Mouse (Mus musculus) midbrain, embryonic 14.5 days (tissue): Measurements from ENCODE around the gene Taf3. TPM values are rescaled to one million over a fixed set of nuclear protein-coding genes. Genes with fewer than 3 reads are reported as not detected.

Source experiments
- ATAC-seq: fragments of 200-750 bp; cut with Nextera tagmentation; 2 replicates; pipeline ENCODE4 v1.8.0; 2017; ENCODE audit warnings: moderate number of reproducible peaks, moderate library complexity; ENCODE audit not compliant: low FRiP score, low TSS enrichment
- DNase-seq: peaks from one replicate; pipeline ENCODE4 v3.0.0-alpha.2; 2015
- H3K27ac ChIP-seq: fragments of 300-500 bp; sonication (generic); replicated peaks from 2 replicates; pipeline ENCODE4 v1.5.1; 2014; ENCODE audit warnings: mild to moderate bottlenecking, low read depth, low read length, moderate library complexity
- H3K27me3 ChIP-seq: fragments of 300-500 bp; sonication (generic); 2 replicates; pipeline ENCODE4 v1.6.1; 2014; ENCODE audit warnings: low read length, control low read depth, mixed read lengths; ENCODE audit not compliant: control insufficient read depth, insufficient read depth
- H3K36me3 ChIP-seq: fragments of 300-500 bp; sonication (generic); 2 replicates; pipeline ENCODE4 v1.6.1; 2014; ENCODE audit warnings: low read length, control low read depth; ENCODE audit not compliant: control insufficient read depth, insufficient read depth
- H3K4me1 ChIP-seq: fragments of 300-500 bp; sonication (generic); 2 replicates; pipeline ENCODE4 v1.6.1; 2014; ENCODE audit warnings: mild to moderate bottlenecking, antibody characterized with exemption, low read length, control low read depth; ENCODE audit not compliant: control insufficient read depth, insufficient read depth
- H3K4me2 ChIP-seq: fragments of 300-500 bp; sonication (generic); 2 replicates; pipeline ENCODE4 v1.6.1; 2014; ENCODE audit warnings: mild to moderate bottlenecking, low read length, moderate library complexity
- H3K4me3 ChIP-seq: fragments of 300-500 bp; sonication (generic); replicated peaks from 2 replicates; pipeline ENCODE4 v1.5.1; 2014; ENCODE audit warnings: low read depth, low read length
- H3K9ac ChIP-seq: fragments of 300-500 bp; sonication (generic); replicated peaks from 2 replicates; pipeline ENCODE4 v1.6.1; 2014; ENCODE audit warnings: mild to moderate bottlenecking, low read length, moderate library complexity
- H3K9me3 ChIP-seq: fragments of 300-500 bp; sonication (generic); 2 replicates; pipeline ENCODE4 v1.6.1; 2016; ENCODE audit warnings: low read length, control low read depth, mixed read lengths; ENCODE audit not compliant: control insufficient read depth
- WGBS: fragments of 180-500 bp; shearing (Covaris S2); extraction: QIAGEN DNeasy Blood & Tissue Kit; methylation state at CpG from one replicate; pipeline ENCODE4 v1.1.7; 2014; 5-methylcytosine and 5-hydroxymethylcytosine counted together
- polyA plus RNA-seq: library from polyadenylated mRNA; unstranded; fragments of >200 nt; fragmentation: Nextera tagmentation; extraction: Ambion mirVana; gene quantifications from 2 replicates; pipeline ENCODE4 v1.2.1, GENCODE M21; 2014

Taf3 gene
- polyA plus RNA-seq, 1 experiment from 2014 or later, result 16.4 TPM

- no peaks in the 10 kb centered on the region for H3K9me3 ChIP-seq
- 5% methylated on average over 12 of the region's 12 CpGs for WGBS
- 0 out of 2 replicates have a peak, but pooled peaks cover 9% of the 10 kb centered on the region for H3K36me3 ChIP-seq
- H3K4me1 ChIP-seq, result peaks cover 1% of the 10 kb centered on the region; the same call in 1 of the 2 replicates
- H3K9ac ChIP-seq, result peak overlapping the region; percentile 72
- H3K4me3 ChIP-seq, result peak overlapping the region; percentile 45
- ATAC-seq (no peak), DNase-seq (peak; percentile 39)
- H3K4me2 ChIP-seq, result peak overlapping the region; percentile 65
- H3K27ac ChIP-seq, result peak overlapping the region; percentile 87
- H3K27me3 ChIP-seq, result peaks cover 83% of the 10 kb centered on the region
Observed at GRCm38 (mm10) chr2:9875676-9876357, 172.6 kb downstream of the Taf3 start.

- Histone ChIP-seq H3K36me3 (0 out of 2 replicates have a peak, but pooled peaks cover 9% of the 10 kb centered on the region), H3K27me3 (peaks cover 79% of the 10 kb centered on the region), H3K9me3 (no peaks in the 10 kb centered on the region), H3K4me3 (peak overlapping the region; percentile 45), H3K4me1 (no peaks in the 10 kb centered on the region), H3K4me2 (peak overlapping the region; percentile 65), H3K27ac (peak overlapping the region; percentile 87), H3K9ac (peak overlapping the region; percentile 72)
- 1% methylated on average over 4 of the region's 4 CpGs for WGBS
- ATAC-seq (no peak), DNase-seq (peak; percentile 45)
Observed at GRCm38 (mm10) chr2:9875220-9875619, 173.2 kb downstream of the Taf3 start.

GRCm38 (mm10) chr2:9874467-9875219, 173.8 kb downstream of the Taf3 start:
- Histone ChIP-seq H3K4me3 (peak overlapping the region; percentile 45), H3K36me3 (0 out of 2 replicates have a peak, but pooled peaks cover 9% of the 10 kb centered on the region), H3K27ac (peak overlapping the region; percentile 87), H3K27me3 (peaks cover 74% of the 10 kb centered on the region), H3K9me3 (no peaks in the 10 kb centered on the region), H3K9ac (peak overlapping the region; percentile 72), H3K4me2 (peak overlapping the region; percentile 65), H3K4me1 (no peaks in the 10 kb centered on the region)
- WGBS, result 2% methylated on average over 39 of the region's 39 CpGs
- DNase-seq, result peak; percentile 22
- no peak for ATAC-seq

- ATAC-seq (no peak), DNase-seq (no peak)
- Histone ChIP-seq H3K4me2 (peak overlapping the region; percentile 65), H3K4me1 (no peaks in the 10 kb centered on the region), H3K36me3 (0 out of 2 replicates have a peak, but pooled peaks cover 9% of the 10 kb centered on the region), H3K27ac (peak overlapping the region; percentile 87), H3K9me3 (no peaks in the 10 kb centered on the region), H3K9ac (peak overlapping the region; percentile 72), H3K27me3 (peaks cover 67% of the 10 kb centered on the region), H3K4me3 (peak overlapping the region; percentile 45)
- 9% methylated on average over 2 of the region's 2 CpGs for WGBS
Observed at GRCm38 (mm10) chr2:9873757-9874156, 174.6 kb downstream of the Taf3 start.

- peak overlapping the region; percentile 45 for H3K4me3 ChIP-seq
- no peaks in the 10 kb centered on the region for H3K9me3 ChIP-seq
- DNase-seq (peak; percentile 35), ATAC-seq (no peak)
- H3K27ac ChIP-seq, result peak overlapping the region; percentile 87
- 0 out of 2 replicates have a peak, but pooled peaks cover 9% of the 10 kb centered on the region for H3K36me3 ChIP-seq
- H3K4me2 ChIP-seq, result peak overlapping the region; percentile 65
- peak overlapping the region; percentile 72 for H3K9ac ChIP-seq
- no peaks in the 10 kb centered on the region for H3K4me1 ChIP-seq
- H3K27me3 ChIP-seq, result peaks cover 61% of the 10 kb centered on the region
- WGBS, result 2% methylated on average over 12 of the region's 12 CpGs
Observed at GRCm38 (mm10) chr2:9872682-9873081, 175.7 kb downstream of the Taf3 start.

- ATAC-seq, result no peak
- H3K9ac ChIP-seq, result peak overlapping the region; percentile 72
- H3K36me3 ChIP-seq, result 0 out of 2 replicates have a peak, but pooled peaks cover 9% of the 10 kb centered on the region
- no peaks in the 10 kb centered on the region for H3K9me3 ChIP-seq
- 11% methylated on average over 6 of the region's 6 CpGs for WGBS
- no peak for DNase-seq
- peak overlapping the region; percentile 65 for H3K4me2 ChIP-seq
- peaks cover 56% of the 10 kb centered on the region for H3K27me3 ChIP-seq
- H3K27ac ChIP-seq, result peak overlapping the region; percentile 87
- peak overlapping the region; percentile 45 for H3K4me3 ChIP-seq
- no peaks in the 10 kb centered on the region for H3K4me1 ChIP-seq
Observed at GRCm38 (mm10) chr2:9871798-9872197, 176.6 kb downstream of the Taf3 start.

GRCm38 (mm10) chr2:9871141-9871716, 177.2 kb downstream of the Taf3 start:
- DNase-seq (no peak), ATAC-seq (0 out of 2 replicates have a peak, but pooled peaks have one; percentile 5)
- no peaks in the 10 kb centered on the region for H3K4me1 ChIP-seq
- 16% methylated on average over 4 of the region's 4 CpGs for WGBS
- H3K9me3 ChIP-seq, result no peaks in the 10 kb centered on the region
- peak overlapping the region; percentile 65 for H3K4me2 ChIP-seq
- peak overlapping the region; percentile 72 for H3K9ac ChIP-seq
- H3K36me3 ChIP-seq, result 0 out of 2 replicates have a peak, but pooled peaks cover 9% of the 10 kb centered on the region
- peaks cover 53% of the 10 kb centered on the region for H3K27me3 ChIP-seq
- H3K27ac ChIP-seq, result peak overlapping the region; percentile 87
- H3K4me3 ChIP-seq, result peak overlapping the region; percentile 45

GRCm38 (mm10) chr2:9867092-9867825, 181.1 kb downstream of the Taf3 start:
- Histone ChIP-seq H3K27ac (peak overlapping the region; percentile 60), H3K4me2 (peak overlapping the region; percentile 9), H3K9me3 (no peaks in the 10 kb centered on the region), H3K4me1 (no peaks in the 10 kb centered on the region), H3K9ac (no peak overlapping the region; the same call in 1 of the 2 replicates), H3K4me3 (no peak overlapping the region), H3K27me3 (peaks cover 15% of the 10 kb centered on the region), H3K36me3 (peaks cover 4% of the 10 kb centered on the region)
- 77% methylated on average over 12 of the region's 12 CpGs for WGBS
- ATAC-seq (no peak), DNase-seq (no peak)
